Mouse (Mus musculus) midbrain, embryonic 10.5 days (tissue): Measurements from ENCODE around the gene H2-M10.2. TPM values are rescaled to one million over a fixed set of nuclear protein-coding genes. Genes with fewer than 3 reads are reported as not detected.
A peak's percentile ranks its signal among the peaks of the same experiment; 100 is the strongest.
"Not testable (repeated sequence)": the region's sequence is repeated elsewhere in the genome, so short reads cannot be mapped to it uniquely, and the experiment has no call there.

ENCODE experiments used
- DNase-seq: peaks from one replicate; pipeline ENCODE4 v3.0.0-alpha.2; 2017; ENCODE audit warnings: low spot score
- H3K27ac ChIP-seq: fragments of 300-500 bp; sonication (generic); replicated peaks from 2 replicates; pipeline ENCODE4 v1.5.1; 2016; ENCODE audit warnings: mild to moderate bottlenecking
- H3K27me3 ChIP-seq: fragments of 300-500 bp; sonication (generic); 2 replicates; pipeline ENCODE4 v1.6.1; 2016; ENCODE audit warnings: low read depth, mild to moderate bottlenecking; ENCODE audit not compliant: poor library complexity, severe bottlenecking
- H3K36me3 ChIP-seq: fragments of 300-500 bp; sonication (generic); 2 replicates; pipeline ENCODE4 v1.6.1; 2016; ENCODE audit warnings: mild to moderate bottlenecking, moderate library complexity
- H3K4me1 ChIP-seq: fragments of 300-500 bp; sonication (generic); 2 replicates; pipeline ENCODE4 v1.6.1; 2016
- H3K4me3 ChIP-seq: fragments of 300-500 bp; sonication (generic); 2 replicates; pipeline ENCODE4 v1.5.1; 2016; ENCODE audit warnings: mild to moderate bottlenecking, moderate library complexity
- H3K9me3 ChIP-seq: fragments of 300-500 bp; sonication (generic); replicated peaks from 2 replicates; pipeline ENCODE4 v1.6.1; 2016; ENCODE audit warnings: mild to moderate bottlenecking
- WGBS: fragments of 180-500 bp; shearing (Covaris S2); methylation state at CpG from one replicate; pipeline ENCODE4 v1.1.7; 2016; 5-methylcytosine and 5-hydroxymethylcytosine counted together
- polyA plus RNA-seq: library from polyadenylated mRNA; unstranded; fragments of >200 nt; fragmentation: Nextera tagmentation; extraction: Ambion mirVana; gene quantifications from 2 replicates; pipeline ENCODE4 v1.2.1, GENCODE M21; 2016

H2-M10.2 gene
- polyA plus RNA-seq, 1 experiment from 2014 or later: 0.17 TPM

- Histone ChIP-seq H3K9me3 (peaks cover 4% of the 10 kb centered on the region; the same call in 1 of the 2 replicates), H3K36me3 (no peaks in the 10 kb centered on the region), H3K27me3 (peaks cover 33% of the 10 kb centered on the region), H3K27ac (no peak overlapping the region), H3K4me1 (peaks cover 12% of the 10 kb centered on the region), H3K4me3 (no peak overlapping the region)
- 16% methylated on average over 5 of the region's 5 CpGs for WGBS
- no peak for DNase-seq
Measured at GRCm38 (mm10) chr17:36240637-36241213, 45.6 kb downstream of the H2-M10.2 start.

GRCm38 (mm10) chr17:36237321-36237921, 48.9 kb downstream of the H2-M10.2 start:
- H3K9me3 ChIP-seq: no peaks in the 10 kb centered on the region
- H3K36me3 ChIP-seq: no peaks in the 10 kb centered on the region
- peaks cover 34% of the 10 kb centered on the region for H3K27me3 ChIP-seq
- DNase-seq: peak; percentile 39
- peaks cover 12% of the 10 kb centered on the region for H3K4me1 ChIP-seq
- peak overlapping the region; percentile 63 for H3K27ac ChIP-seq
- 4% methylated on average over 27 of the region's 27 CpGs for WGBS
- H3K4me3 ChIP-seq: peak overlapping the region; percentile 56

GRCm38 (mm10) chr17:36235300-36235699, 51.0 kb downstream of the H2-M10.2 start:
- H3K36me3 ChIP-seq, H3K27ac ChIP-seq, H3K9me3 ChIP-seq, H3K4me3 ChIP-seq, DNase-seq, H3K4me1 ChIP-seq: not testable (repeated sequence)
- H3K27me3 ChIP-seq: peaks cover 34% of the 10 kb centered on the region
- WGBS: 40% methylated on average over 9 of the region's 9 CpGs

Other genes starting within 250 kb of the H2-M10.2 start
- gene H2-T22, start 243.7 kb downstream of the H2-M10.2 start, polyA plus RNA-seq: 7.0 and 8.4 TPM in 2 replicates
- gene Gm6034, start 243.5 kb downstream of the H2-M10.2 start, polyA plus RNA-seq: not detected in 2 replicates
- gene Gm11127, start 228.1 kb downstream of the H2-M10.2 start, polyA plus RNA-seq: not detected in 2 replicates
- not detected in 2 replicates for gene Gm19684, start 164.8 kb downstream of the H2-M10.2 start, polyA plus RNA-seq
- gene Gm7030, start 157.1 kb downstream of the H2-M10.2 start, polyA plus RNA-seq: not detected in 2 replicates
- 0.22 TPM in 1 of 2 replicates, not detected in the other for gene Gm8909, start 118.0 kb downstream of the H2-M10.2 start, polyA plus RNA-seq
- gene H2-T3, start 96.2 kb downstream of the H2-M10.2 start, polyA plus RNA-seq: not detected in 2 replicates
- 94.2 and 94.9 TPM in 2 replicates for gene Rpp21, start 28.4 kb downstream of the H2-M10.2 start, polyA plus RNA-seq
- 21.2 and 23.2 TPM in 2 replicates for gene Trim39, start 14.2 kb downstream of the H2-M10.2 start, polyA plus RNA-seq
- gene H2-M10.1, start 39.7 kb upstream of the H2-M10.2 start, polyA plus RNA-seq: not detected in 2 replicates
- gene H2-M10.3, start 81.9 kb upstream of the H2-M10.2 start, polyA plus RNA-seq: not detected in 2 replicates
- not detected in 2 replicates for gene H2-M10.4, start 175.8 kb upstream of the H2-M10.2 start, polyA plus RNA-seq